ENCODE assay signal across 7 mouse cellular contexts in the genomic region with DNA sequence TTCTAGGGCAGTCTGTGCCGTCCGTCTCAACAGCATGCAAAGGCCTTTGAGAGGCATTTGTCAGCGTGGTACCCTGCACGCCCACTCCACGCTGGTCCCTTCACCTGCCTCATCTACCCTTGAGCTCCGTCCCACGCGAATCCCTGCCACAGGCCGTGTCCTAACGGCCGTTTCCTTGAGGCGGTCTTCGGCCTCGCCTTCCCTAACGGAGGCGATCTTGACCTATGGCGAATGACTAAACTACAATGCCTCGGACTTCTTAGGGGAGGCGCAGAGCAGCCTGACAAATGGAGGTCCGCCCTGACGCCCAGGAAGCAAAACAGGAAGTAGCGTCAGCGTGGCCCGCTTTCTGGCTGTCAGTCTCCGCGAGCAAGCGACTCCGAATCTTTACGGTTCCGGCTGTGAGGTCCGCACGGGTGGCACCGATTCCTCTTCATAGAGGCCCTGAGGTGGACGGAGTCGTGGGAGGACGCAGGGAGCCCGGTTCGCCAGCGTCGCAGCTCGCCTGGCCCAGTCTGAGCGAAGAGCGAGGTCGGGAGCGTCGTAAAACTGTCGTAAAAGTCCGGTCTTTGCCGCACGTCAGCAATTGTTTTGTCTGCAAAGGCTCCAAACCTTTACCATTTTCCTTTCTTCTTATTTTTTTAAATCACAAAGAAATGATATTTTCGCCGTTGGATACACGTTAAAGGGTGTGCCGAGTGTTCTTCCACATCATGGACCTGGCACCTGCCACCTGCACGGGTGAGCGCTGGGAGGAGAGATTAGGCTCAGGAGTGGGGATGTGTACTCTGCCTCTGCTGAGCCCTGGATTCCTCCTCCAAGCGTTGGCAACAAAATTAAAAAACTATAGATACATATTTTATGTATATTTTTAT. TPM values are rescaled to one million over a fixed set of nuclear protein-coding genes. Genes with fewer than 3 reads are reported as not detected.
DNase-seq lines count a peak whose midpoint lies in the region; ATAC-seq lines count a peak whose summit lies in the region.

No protein-coding gene starts in this region.

- H3K27me3 ChIP-seq in intestine, embryonic 15.5 days (replicated peaks) = no peaks in the 10 kb centered on the region
- no peaks in the 10 kb centered on the region for H3K27me3 ChIP-seq in midbrain, embryonic 10.5 days (ENCODE audit: low read depth, poor library complexity, severe bottlenecking)

- DNase-seq in adrenal gland, adult 2 months = peak; percentile 94
- peak; percentile 88 for DNase-seq in embryo, embryonic 11.5 days (ENCODE audit: low read depth, low spot score)
- DNase-seq in gastrocnemius, postnatal 36 days = peak; percentile 64 to 90
- peak; percentile 90 to 93 for DNase-seq in left cerebral cortex, postnatal 25 days (ENCODE audit: low spot score in 2 of 2)
- DNase-seq in midbrain, embryonic 10.5 days (ENCODE audit: low spot score) = peak; percentile 93
- DNase-seq in right cerebral cortex, postnatal 4 days = peak; percentile 78

- H3K27ac ChIP-seq in intestine, embryonic 15.5 days = peak overlapping the region; percentile 97
- H3K27ac ChIP-seq in midbrain, embryonic 10.5 days (replicated peaks) = peak overlapping the region; percentile 98

- intact Hi-C loops in gastrocnemius, postnatal 36 days (cut with DNase I) = loop anchor here (10.0 kb wide), 1 partner anchor 143 kb away; the partner anchor contains the start of gene Zfp26
- intact Hi-C loops in left cerebral cortex, postnatal 25 days (cut with DNase I) = loop anchor here (1.0 kb wide), 1 partner anchor 26 kb away; the partner anchor contains the start of gene Zfp846

- peak overlapping the region; percentile 71 for H3K4me2 ChIP-seq in intestine, embryonic 15.5 days (replicated peaks)

- WGBS in intestine, embryonic 15.5 days = under 1% methylated on average over 57 of the region's 57 CpGs
- WGBS in midbrain, embryonic 10.5 days = under 1% methylated on average over 57 of the region's 57 CpGs

- no peaks in the 10 kb centered on the region for H3K9me3 ChIP-seq in intestine, embryonic 15.5 days
- no peaks in the 10 kb centered on the region; the same call in 1 of the 2 replicates for H3K9me3 ChIP-seq in midbrain, embryonic 10.5 days (replicated peaks)

- peak overlapping the region; percentile 83 for H3K9ac ChIP-seq in intestine, embryonic 15.5 days

- H3K4me1 ChIP-seq in intestine, embryonic 15.5 days (replicated peaks) = no peaks in the 10 kb centered on the region
- peaks cover 13% of the 10 kb centered on the region for H3K4me1 ChIP-seq in midbrain, embryonic 10.5 days

- H3K4me3 ChIP-seq in intestine, embryonic 15.5 days (replicated peaks) = peak overlapping the region; percentile 74
- H3K4me3 ChIP-seq in midbrain, embryonic 10.5 days = peak overlapping the region; percentile 81

- H3K36me3 ChIP-seq in intestine, embryonic 15.5 days = no peaks in the 10 kb centered on the region; the same call in 1 of the 2 replicates
- peaks cover 16% of the 10 kb centered on the region for H3K36me3 ChIP-seq in midbrain, embryonic 10.5 days

- ATAC-seq in intestine, embryonic 15.5 days = peak; percentile 94

RNA-seq across cellular contexts. Expression of gene Zfp846, which starts 26.2 kb away (rescaled TPM):
- total RNA-seq in adrenal gland, adult 2 months (2021) = 1 to 10 TPM; 6.9 to 7.7 TPM
- polyA plus RNA-seq in adrenal gland, adult 2 months (2012; rRNA removed) = 1.1 and 1.6 TPM in 2 replicates
- total RNA-seq in gastrocnemius, postnatal 36 days (2021) = 1 to 10 TPM; 2.6 to 3.0 TPM
- polyA plus RNA-seq in intestine, embryonic 15.5 days (2015; fragmentation: Nextera tagmentation; extraction: Ambion mirVana) = 12.0 and 13.8 TPM in 2 replicates
- total RNA-seq in left cerebral cortex, postnatal 25 days (2021) = 10 to 100 TPM; 17.3 to 23.3 TPM
- 18.9 and 20.2 TPM in 2 replicates for polyA plus RNA-seq in midbrain, embryonic 10.5 days (2016; fragmentation: Nextera tagmentation; extraction: Ambion mirVana)

RNA-seq across cellular contexts. Expression of gene Ubl5, which starts 35.3 kb away (rescaled TPM):
- total RNA-seq in adrenal gland, adult 2 months (2021) = 100 to 1,000 TPM; 384 to 522 TPM
- polyA plus RNA-seq in adrenal gland, adult 2 months (2012; rRNA removed) = 133 and 135 TPM in 2 replicates
- total RNA-seq in gastrocnemius, postnatal 36 days (2021) = 100 to 1,000 TPM; 163 to 198 TPM
- 356 and 399 TPM in 2 replicates for polyA plus RNA-seq in intestine, embryonic 15.5 days (2015; fragmentation: Nextera tagmentation; extraction: Ambion mirVana)
- 100 to 1,000 TPM; 320 to 340 TPM for total RNA-seq in left cerebral cortex, postnatal 25 days (2021)
- 381 and 400 TPM in 2 replicates for polyA plus RNA-seq in midbrain, embryonic 10.5 days (2016; fragmentation: Nextera tagmentation; extraction: Ambion mirVana)

RNA-seq across cellular contexts. Expression of gene Fbxl12, which starts 37.2 kb away (rescaled TPM):
- total RNA-seq in adrenal gland, adult 2 months (2021) = 10 to 100 TPM; 13.0 to 16.7 TPM
- 47.1 and 59.1 TPM in 2 replicates for polyA plus RNA-seq in adrenal gland, adult 2 months (2012; rRNA removed)
- 1 to 10 TPM; 4.7 to 6.0 TPM for total RNA-seq in gastrocnemius, postnatal 36 days (2021)
- 14.7 and 16.4 TPM in 2 replicates for polyA plus RNA-seq in intestine, embryonic 15.5 days (2015; fragmentation: Nextera tagmentation; extraction: Ambion mirVana)
- 10 to 100 TPM; 18.4 to 19.0 TPM for total RNA-seq in left cerebral cortex, postnatal 25 days (2021)
- 20.4 and 21.2 TPM in 2 replicates for polyA plus RNA-seq in midbrain, embryonic 10.5 days (2016; fragmentation: Nextera tagmentation; extraction: Ambion mirVana)

RNA-seq across cellular contexts. Expression of gene Pin1, which starts 44.6 kb away (rescaled TPM):
- total RNA-seq in adrenal gland, adult 2 months (2021) = 10 to 100 TPM; 20.8 to 26.9 TPM
- 20.4 and 24.2 TPM in 2 replicates for polyA plus RNA-seq in adrenal gland, adult 2 months (2012; rRNA removed)
- 10 to 100 TPM; 12.6 to 13.4 TPM for total RNA-seq in gastrocnemius, postnatal 36 days (2021)
- 44.1 and 46.8 TPM in 2 replicates for polyA plus RNA-seq in intestine, embryonic 15.5 days (2015; fragmentation: Nextera tagmentation; extraction: Ambion mirVana)
- total RNA-seq in left cerebral cortex, postnatal 25 days (2021) = 10 to 100 TPM; 42.8 to 47.4 TPM
- polyA plus RNA-seq in midbrain, embryonic 10.5 days (2016; fragmentation: Nextera tagmentation; extraction: Ambion mirVana) = 84.0 and 91.4 TPM in 2 replicates

Comparison
In these comparisons a context has a peak if more than half of its experiments do, and no peak if none do; other contexts are left out.
1. Peak in every context shown above with its lines: DNase-seq, ATAC-seq, H3K4me3 ChIP-seq and H3K27ac ChIP-seq.